Mouse (Mus musculus): ENCODE data around the gene Ift80.
"Not testable (repeated sequence)": the region's sequence is repeated elsewhere in the genome, so short reads cannot be mapped to it uniquely, and the experiment has no call there.

The Ift80 gene

GRCm38 (mm10) chr3:68928619-68929018 is 75.8 kb downstream of the Ift80 start:
- no peak for DNase-seq

- no peak for DNase-seq
These were observed 96.9 kb downstream of the Ift80 start for GRCm38 (mm10) chr3:68907509-68907908.

DNA sequence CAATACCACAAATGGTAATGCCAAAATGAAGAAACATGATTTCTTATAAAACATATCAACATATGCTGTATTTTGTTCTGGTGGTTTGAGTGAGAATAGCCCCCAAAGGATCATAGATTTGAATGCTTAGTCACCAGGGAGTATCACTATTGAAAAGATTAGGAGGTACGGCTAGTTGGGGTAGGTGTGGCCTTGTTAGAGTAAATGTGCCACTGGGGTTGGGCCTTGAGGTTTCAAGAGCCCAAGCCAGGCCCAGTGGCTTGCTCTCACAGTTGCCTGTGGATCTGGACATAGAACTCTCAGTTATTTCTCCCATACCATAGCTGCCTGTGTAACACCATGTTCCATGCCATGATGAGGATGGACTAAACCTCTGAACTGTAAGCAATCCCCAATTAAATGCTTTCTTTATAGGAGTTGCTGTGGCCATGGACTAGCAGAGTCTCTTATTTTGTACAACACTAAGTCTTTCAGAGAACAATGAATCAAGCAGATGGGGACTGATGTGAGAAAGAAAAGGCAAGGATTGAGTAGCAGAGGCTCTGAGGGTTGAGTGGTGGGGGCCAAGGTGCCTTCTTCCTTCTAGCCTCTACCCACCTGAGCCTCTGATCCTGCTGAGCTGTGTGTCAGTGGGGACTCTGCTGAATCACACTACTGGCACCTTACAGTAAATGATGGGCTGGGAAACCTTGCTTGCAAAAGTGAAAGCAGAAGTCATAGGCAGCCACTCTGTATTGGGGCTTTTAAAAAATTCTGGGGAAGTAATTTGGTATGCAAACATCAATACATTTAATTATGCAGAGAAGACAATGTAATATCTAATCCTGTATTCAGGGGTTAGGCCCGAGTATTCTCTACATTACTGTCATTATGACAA is 99.2 kb downstream of the Ift80 start:
- DNase-seq = no peak

DNA sequence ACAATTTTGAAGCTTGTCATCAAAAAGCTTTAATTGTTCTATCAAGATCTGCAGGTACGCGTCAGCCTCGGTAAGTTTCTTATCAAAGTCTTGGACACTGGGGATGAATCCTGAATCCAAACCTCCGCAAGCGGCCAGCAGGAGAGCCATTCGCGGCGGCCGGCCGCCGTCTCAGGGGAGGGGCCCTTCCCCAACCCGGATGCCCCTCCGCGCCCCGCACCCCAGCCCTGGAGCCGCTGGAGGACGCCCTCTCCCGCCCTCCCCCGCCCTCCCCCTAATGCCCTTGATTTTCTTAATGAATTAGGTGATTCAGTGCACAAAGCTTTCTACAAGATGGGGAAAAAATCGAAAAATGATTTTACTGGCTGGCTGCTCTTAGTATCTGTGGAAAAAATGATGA is 101.7 kb downstream of the Ift80 start:
- DNase-seq = not testable (repeated sequence)

GRCm38 (mm10) chr3:68897154-68897553 is 107.2 kb downstream of the Ift80 start:
- DNase-seq = no peak

- no peak for DNase-seq
These were observed 108.9 kb downstream of the Ift80 start for GRCm38 (mm10) chr3:68895426-68895825.

DNA sequence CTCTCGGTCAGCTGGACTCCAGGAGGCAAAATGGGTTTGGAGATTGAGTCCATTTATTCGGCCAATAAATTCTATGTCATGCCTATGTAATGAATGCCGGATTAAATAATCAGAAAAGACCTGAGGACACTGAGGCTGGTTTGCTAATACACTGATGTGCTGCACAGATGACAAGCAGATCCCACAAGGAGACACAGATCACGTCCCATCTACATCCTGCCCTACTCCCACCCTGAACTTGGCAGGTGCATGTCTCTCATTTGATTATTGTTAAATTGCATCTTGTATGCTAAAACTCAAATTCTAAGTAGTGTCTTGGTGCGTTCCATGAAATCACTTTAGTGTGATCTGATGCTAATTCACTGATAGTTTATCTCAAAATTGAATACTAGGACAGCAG is 117.5 kb downstream of the Ift80 start:
- no peak for DNase-seq

DNA sequence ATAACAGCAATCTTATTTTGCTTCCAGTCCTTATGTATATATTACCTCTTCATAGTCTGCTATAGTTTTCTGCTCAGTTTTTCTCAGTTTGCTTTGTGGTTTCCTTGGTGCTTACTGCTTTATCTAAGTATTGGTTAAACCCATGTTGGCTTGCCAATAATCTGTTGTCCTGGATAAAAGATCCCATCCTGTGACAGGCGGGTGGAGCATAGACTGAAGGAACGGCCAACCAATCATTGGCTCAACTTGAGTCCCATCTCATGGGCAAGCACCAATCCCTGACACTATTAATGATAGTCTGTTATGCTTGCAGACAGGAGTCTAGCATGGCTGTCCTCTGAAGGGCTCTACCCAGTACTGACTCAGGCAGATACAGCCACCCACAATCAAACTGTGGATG is 130.3 kb downstream of the Ift80 start:
- no peak for DNase-seq

- DNase-seq = no peak
These were observed 133.8 kb downstream of the Ift80 start for GRCm38 (mm10) chr3:68870568-68870950.

DNA sequence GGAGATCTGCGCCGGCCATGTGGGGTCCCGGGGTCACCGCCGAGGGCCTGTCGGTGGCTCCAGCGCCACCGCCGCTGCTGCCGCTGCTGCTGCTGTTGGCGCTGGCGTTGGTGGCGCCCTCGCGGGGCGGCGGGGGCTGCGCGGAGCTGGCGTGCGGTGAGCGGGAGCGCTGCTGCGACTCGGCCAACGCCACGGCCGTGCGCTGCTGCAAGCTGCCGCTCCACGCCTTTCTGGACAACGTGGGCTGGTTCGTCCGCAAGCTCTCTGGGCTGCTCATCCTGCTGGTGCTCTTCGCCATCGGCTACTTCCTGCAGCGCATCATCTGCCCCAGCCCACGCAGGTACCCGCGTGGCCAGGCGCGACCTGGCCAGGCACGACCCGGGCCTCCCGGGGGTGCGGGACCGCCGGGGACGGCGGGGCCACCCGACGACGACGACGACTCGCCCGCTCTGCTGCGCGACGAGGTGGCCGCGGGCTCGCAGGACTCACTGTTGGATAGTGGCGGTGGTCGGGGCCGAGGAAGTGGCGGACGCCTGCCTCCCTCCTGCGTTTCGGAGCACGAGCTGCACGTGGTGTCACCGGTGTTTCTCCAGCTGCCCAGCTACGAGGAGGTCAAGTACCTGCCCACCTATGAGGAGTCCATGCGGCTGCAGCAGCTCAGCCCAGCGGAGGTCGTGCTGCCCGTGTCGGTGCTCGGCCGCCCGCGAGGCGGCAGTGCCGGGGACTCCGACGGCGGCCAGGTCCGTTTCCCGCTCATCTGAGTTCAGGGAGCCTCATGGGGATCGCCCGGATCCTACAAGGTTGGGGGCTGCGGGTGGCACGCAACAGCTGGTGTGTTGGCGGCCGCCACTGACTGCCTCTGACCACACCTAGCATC is 134.4 kb downstream of the Ift80 start:
- DNase-seq = peak; percentile 60

GRCm38 (mm10) chr3:68869211-68869690 is 135.1 kb downstream of the Ift80 start, which contains the start of gene 1110032F04Rik:
1110032F04Rik (plus strand) TSS chr3:68869586.
- peak; percentile 56 for DNase-seq

GRCm38 (mm10) chr3:68852414-68852813 is 152.0 kb downstream of the Ift80 start:
- no peak for DNase-seq

- DNase-seq = no peak
These were observed 156.0 kb downstream of the Ift80 start for GRCm38 (mm10) chr3:68848323-68848722.

DNA sequence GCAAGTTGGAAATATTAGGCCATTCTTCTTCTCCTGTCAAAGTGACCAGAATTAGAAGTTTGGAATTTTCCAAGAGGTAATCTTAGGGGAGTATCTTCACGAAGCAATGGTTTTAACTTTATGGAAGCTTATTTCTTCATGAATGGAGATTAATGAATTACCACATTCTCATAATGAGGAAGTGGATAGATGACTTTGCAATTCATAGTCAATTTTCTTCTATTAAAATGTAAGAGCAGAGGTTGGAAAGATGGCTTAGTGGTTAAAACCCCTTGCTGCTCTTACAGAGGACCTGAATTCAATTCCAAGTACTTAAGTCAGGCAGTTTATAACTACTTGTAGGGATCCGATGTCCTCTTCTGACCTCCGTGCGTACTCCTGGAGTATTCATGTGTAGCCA is 160.3 kb downstream of the Ift80 start:
- no peak for DNase-seq
